Mouse (Mus musculus) splenic B cell, adult 2 months (primary cell): ENCODE data around the gene Commd2.

ENCODE experiments used
- DNase-seq: peaks from one replicate; pipeline ENCODE4 v3.0.0-alpha.2; 2011; ENCODE audit warnings: low read depth, low spot score
- H3K27me3 ChIP-seq: 2 replicates; pipeline ENCODE4 v1.6.1; 2012; ENCODE audit warnings: mild to moderate bottlenecking, low read length, moderate library complexity, mixed read lengths; ENCODE audit not compliant: control insufficient read depth, poor library complexity, insufficient read depth, severe bottlenecking
- H3K36me3 ChIP-seq: 2 replicates; pipeline ENCODE4 v1.6.1; 2012; ENCODE audit warnings: mild to moderate bottlenecking, low read length, moderate library complexity, mixed read lengths; ENCODE audit not compliant: control insufficient read depth, poor library complexity, insufficient read depth, severe bottlenecking

The Commd2 gene

GRCm38 (mm10) chr3:57651865-57652259, 347 bp upstream of the Commd2 start:
- H3K36me3 ChIP-seq, result no peaks in the 10 kb centered on the region
- DNase-seq, result no peak
- no peaks in the 10 kb centered on the region for H3K27me3 ChIP-seq

DNA sequence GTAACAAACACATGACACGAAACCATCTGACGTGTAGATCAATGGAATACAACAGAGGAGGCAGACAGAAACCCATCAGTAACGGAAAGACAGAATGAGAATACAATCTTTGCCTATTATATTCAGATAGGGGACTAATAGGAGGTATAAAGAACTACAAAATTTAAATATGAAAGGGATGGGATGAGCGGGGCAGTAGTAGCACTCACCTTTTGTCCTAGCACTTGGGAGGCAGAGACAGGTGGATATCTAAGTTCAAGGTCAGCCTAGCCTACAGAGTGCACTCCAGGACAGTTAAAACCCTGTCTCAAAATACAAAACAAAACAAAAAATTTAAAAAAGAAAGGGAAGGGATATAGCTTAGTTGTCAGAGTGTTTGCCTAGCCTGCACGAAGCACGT, 8.3 kb downstream of the Commd2 start:
- Histone ChIP-seq H3K27me3 (no peaks in the 10 kb centered on the region), H3K36me3 (0 out of 2 replicates have a peak, but pooled peaks cover 2% of the 10 kb centered on the region)
- no peak for DNase-seq

- H3K36me3 ChIP-seq, result no peaks in the 10 kb centered on the region
- no peak for DNase-seq
- no peaks in the 10 kb centered on the region for H3K27me3 ChIP-seq
Observed at GRCm38 (mm10) chr3:57637596-57637995, 13.9 kb downstream of the Commd2 start.

DNA sequence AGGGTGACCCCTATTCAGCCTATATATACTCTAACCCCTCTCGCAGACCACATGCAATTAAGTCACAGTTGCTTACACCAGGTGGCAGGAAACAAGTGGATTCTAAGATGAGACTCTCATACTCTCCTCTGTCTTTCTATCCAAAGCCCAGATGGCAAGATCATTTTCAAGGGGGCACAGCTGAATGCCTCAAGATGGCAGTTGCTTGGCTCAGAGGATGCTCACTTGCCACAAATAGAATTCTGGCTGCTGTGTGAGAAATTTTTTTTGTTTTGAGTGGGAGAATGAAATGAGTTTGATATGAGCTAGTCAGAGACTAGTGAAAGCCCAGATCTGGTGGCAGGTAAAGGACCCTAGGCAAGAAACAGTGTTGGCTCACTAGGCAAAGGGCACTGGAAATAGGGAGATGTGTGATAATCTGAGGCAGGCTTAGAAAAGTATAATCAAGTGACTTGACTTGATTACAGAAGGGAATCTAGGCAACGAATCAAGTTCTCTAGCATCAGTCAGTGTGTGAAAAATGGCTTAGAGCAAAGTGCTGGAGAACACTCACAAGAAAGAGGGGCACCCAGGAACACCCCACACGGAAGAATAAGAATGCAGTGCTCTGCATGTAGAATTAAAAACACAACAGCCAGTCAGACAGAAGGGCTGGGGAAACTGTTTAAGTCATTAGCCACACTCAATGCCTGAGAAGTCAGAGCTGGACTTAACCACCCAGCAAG, 16.6 kb downstream of the Commd2 start:
- Histone ChIP-seq H3K27me3 (no peaks in the 10 kb centered on the region), H3K36me3 (no peaks in the 10 kb centered on the region)
- DNase-seq, result no peak

GRCm38 (mm10) chr3:57626954-57627513, 24.5 kb downstream of the Commd2 start:
- no peak for DNase-seq
- H3K36me3 ChIP-seq, result no peaks in the 10 kb centered on the region
- H3K27me3 ChIP-seq, result no peaks in the 10 kb centered on the region

DNA sequence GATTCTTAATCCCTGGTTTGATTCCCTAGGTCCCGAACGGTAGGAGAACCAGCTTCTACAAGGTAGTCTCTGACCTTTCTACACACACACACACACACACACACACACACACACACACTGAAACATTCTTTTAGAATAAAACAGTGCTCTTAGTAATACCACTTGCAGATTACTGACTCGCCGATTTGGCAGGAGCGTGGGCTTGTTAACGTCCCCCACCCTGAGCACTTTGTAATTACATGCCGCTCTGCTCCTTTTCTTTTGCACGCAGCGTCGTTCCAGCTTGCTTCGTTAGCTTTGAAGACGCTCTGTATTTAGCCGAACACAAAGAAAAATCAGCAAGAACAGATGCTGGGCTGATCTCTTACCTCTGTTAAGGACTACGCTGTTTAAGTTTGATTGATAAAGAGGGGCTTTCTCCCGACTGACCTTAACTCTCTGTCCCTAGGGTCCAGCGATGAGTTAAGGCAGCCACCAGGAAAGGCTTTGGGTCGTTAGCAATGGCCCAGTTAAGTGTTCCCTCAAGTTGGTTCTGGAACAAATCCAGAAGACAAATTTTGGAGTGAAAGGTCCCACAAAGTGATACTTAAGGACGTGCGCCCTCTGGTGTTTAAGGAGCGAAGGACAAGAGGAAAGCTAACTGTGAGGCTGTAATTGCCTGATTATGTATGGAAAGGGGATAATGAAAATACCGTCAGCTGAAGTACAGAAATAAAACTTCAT, 26.1 kb downstream of the Commd2 start:
- H3K36me3 ChIP-seq, result no peaks in the 10 kb centered on the region
- no peaks in the 10 kb centered on the region for H3K27me3 ChIP-seq
- peak; percentile 65 for DNase-seq

- H3K36me3 ChIP-seq, result no peaks in the 10 kb centered on the region
- H3K27me3 ChIP-seq, result no peaks in the 10 kb centered on the region
- no peak for DNase-seq
Observed at GRCm38 (mm10) chr3:57619718-57620117, 31.8 kb downstream of the Commd2 start.

DNA sequence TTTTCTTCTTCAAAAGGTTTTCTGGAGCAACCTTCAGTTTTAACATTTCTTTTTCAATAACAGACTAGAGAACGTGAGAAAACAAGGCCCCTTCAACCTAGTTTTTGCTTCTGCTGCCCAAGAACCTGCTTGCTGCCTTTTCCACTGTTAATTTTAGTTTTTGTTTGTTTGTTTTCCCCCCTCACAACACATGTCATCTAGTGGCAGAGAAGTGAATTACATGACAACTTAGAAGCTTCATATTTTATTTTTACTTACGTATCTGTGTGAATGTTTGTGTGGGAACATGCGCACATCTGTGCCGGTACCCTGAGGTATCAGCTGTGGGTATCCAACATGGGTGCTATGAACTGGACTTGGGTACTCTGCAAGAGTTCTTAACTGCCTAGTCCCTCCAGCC, 35.9 kb downstream of the Commd2 start:
- no peak for DNase-seq
- H3K36me3 ChIP-seq, result no peaks in the 10 kb centered on the region
- no peaks in the 10 kb centered on the region for H3K27me3 ChIP-seq

DNA sequence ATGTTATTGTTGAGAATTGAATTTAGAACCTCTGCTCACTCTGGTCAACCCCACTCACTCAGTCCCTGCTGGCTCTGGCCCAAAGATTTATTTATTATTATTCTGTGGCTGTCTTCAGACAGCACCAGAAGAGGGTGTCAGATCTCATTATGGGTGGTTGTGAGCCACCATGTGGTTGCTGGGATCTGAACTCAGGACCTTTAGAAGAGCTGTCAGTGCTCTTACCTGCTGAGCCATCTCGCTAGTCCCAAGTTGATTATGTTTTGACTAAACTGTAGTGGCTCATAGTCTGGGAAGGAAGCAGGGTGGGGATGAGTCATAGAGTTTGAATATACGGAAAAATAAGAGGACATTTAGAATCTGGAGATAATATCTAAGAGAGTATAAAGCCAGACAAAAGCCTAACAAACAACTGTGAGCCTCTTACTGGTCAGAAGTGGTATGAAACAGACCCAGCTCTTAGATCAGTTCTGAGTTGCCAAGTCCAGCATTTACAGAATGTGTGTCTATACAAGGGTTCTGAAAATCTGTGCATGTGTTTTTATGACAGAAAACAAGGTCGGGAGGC, 39.0 kb downstream of the Commd2 start:
- DNase-seq, result no peak
- H3K36me3 ChIP-seq, result no peaks in the 10 kb centered on the region
- H3K27me3 ChIP-seq, result no peaks in the 10 kb centered on the region

- Histone ChIP-seq H3K36me3 (no peaks in the 10 kb centered on the region), H3K27me3 (no peaks in the 10 kb centered on the region)
- DNase-seq, result no peak
Observed at GRCm38 (mm10) chr3:57611776-57612175, 39.7 kb downstream of the Commd2 start.

DNA sequence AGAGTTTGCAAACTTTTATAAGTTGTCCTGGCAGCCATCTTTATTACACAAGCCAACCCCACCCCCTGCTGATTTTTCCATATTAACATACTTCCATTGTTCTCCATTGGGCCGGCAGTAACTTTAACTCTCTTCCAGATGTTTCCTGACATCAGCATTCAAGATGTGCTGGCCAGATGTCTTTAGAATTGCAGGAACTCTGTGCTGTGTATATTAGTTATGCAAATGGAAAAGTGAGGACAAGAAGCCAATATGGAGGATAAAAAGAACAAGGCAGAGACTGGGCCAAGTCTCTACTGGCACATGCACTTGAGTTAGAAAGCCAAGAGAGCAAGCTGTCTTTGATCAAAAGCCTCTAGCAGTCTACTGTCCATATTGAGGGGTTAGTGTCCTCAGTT, 46.9 kb downstream of the Commd2 start:
- Histone ChIP-seq H3K36me3 (no peaks in the 10 kb centered on the region), H3K27me3 (no peaks in the 10 kb centered on the region)
- no peak for DNase-seq

DNA sequence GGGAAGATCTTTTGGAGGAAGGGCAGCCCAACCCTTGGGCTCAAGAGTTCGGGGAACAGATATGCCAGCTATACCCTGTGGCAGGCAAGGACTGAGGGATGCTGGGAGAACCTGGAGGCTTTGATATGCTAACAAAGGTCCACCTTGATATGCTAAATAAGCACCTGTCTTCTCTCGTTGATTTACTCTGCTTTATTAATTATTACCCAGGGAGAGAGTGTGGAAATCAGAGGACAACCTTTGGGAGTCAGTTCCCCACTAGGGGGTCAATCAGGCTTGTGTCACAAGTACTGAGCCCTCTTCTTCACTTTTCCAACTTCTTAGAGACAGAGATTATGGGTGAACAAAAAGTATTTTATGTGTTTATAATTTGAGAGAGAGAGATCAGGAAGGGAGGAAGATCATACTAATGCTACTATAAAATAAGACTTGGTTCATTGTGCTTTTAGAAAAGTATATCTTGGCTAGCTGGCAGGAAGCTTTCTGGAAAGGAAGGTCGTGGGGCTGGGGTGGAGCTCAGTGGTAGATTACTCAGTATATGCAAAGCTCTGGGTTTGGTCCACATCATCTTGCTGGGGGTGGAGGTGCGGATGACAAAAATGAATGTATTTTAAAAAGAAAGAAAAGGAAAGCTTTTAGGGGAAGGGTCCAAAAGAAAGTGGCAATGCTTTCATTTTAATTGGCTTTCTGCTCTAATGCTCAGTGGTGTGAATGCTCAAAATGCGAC, 47.5 kb downstream of the Commd2 start:
- no peaks in the 10 kb centered on the region for H3K27me3 ChIP-seq
- H3K36me3 ChIP-seq, result no peaks in the 10 kb centered on the region
- DNase-seq, result no peak

GRCm38 (mm10) chr3:57602610-57603009, 48.9 kb downstream of the Commd2 start:
- DNase-seq, result no peak
- Histone ChIP-seq H3K27me3 (no peaks in the 10 kb centered on the region), H3K36me3 (no peaks in the 10 kb centered on the region)

DNA sequence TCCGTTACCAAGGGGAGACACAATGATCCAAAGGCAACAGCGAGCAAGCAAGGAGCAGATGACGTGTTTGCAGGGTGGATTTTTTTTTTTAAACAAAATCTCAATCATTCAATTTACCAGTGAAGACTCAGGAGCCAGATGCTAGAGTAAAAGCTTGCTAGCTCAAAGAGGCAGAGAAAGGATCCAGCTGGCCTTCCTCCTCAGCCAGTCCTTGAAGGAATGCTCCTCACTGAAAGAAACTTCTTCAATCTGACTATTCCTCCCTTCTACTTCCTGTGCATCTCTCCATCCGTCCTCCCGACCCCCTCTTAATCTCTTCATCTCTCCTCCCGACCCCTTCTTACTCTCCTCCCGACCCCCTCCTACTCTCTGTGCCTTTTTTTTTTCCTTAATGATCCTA, 54.9 kb downstream of the Commd2 start:
- Histone ChIP-seq H3K36me3 (no peaks in the 10 kb centered on the region), H3K27me3 (no peaks in the 10 kb centered on the region)
- DNase-seq, result no peak

DNA sequence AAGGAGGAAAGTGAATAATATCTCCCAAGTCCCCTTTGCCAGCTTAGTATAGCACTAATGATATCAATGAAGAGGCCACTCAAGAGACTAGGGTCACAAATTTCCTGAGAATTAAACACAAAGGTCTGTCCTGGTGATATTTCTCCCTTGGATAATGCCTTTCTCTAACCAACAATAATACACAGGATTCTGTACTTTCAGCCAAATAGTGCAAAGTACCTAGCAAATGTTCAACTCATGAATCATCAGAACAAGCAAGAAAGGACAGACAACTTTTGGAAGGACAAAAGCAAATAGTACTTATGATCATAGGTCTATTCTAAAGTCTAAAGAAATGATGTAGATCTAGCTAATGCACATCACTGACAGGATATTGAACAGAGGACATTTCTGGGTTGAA, 56.0 kb downstream of the Commd2 start:
- no peak for DNase-seq
- Histone ChIP-seq H3K27me3 (no peaks in the 10 kb centered on the region), H3K36me3 (no peaks in the 10 kb centered on the region)
